Mouse (Mus musculus) megakaryocyte, embryonic 14.5 days (primary cell): ENCODE measurements around the gene Snx33. TPM values are rescaled to one million over a fixed set of nuclear protein-coding genes. Genes with fewer than 3 reads are reported as not detected.
"Not testable (repeated sequence)": the region's sequence is repeated elsewhere in the genome, so short reads cannot be mapped to it uniquely, and the experiment has no call there.

Source experiments
- H3K27me3 ChIP-seq: replicated peaks from 2 replicates; pipeline ENCODE3; 2012; ENCODE audit warnings: inconsistent platforms
- H3K36me3 ChIP-seq: replicated peaks from 2 replicates; pipeline ENCODE3; 2012; ENCODE audit warnings: low read length, inconsistent platforms, mixed read lengths
- H3K4me1 ChIP-seq: 2 replicates; pipeline ENCODE4 v1.6.1; 2012; ENCODE audit warnings: inconsistent platforms
- H3K4me3 ChIP-seq: replicated peaks from 2 replicates; pipeline ENCODE3; 2012; ENCODE audit warnings: moderate library complexity, mild to moderate bottlenecking, inconsistent platforms
- H3K9me3 ChIP-seq: 2 replicates; pipeline ENCODE4 v1.6.1; 2012; ENCODE audit warnings: inconsistent platforms
- FLI1 ChIP-seq: IDR thresholded peaks from 2 replicates; pipeline ENCODE4 v1.6.1; 2012; ENCODE audit warnings: low read length, inconsistent platforms, mixed read lengths
- GATA1 ChIP-seq: IDR thresholded peaks from 3 replicates; pipeline ENCODE4 v1.6.1; 2012; ENCODE audit warnings: mixed read lengths, low read length, inconsistent platforms, borderline replicate concordance
- polyA plus RNA-seq: library from polyadenylated mRNA; stranded (reverse); fragments of >175 nt; gene quantifications from 2 replicates; pipeline ENCODE4 v1.2.3, GENCODE M21; 2012; ENCODE audit warnings: low replicate concordance; ENCODE audit not compliant: insufficient read depth

Gene Snx33
- polyA plus RNA-seq, 1 experiment: 0.19 TPM

DNA sequence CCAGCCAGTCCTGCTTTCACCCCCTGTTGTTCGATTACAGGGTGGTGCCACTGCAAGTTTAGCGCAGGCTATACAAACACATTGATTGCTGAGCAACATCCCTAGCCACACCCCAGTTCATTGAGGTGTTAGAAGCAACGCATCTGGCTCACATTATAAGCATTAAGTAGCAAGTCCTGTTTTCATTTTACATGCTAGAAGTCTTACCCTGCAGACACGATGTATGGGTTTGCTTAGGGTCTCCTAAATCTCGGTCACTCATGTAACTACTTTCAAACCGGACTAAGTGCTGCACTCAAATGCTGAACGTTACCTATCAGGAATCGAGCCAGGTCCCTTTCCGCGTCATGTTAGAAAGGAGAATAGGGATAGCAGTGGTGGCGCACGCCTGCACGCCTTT, 21.6 kb upstream of the Snx33 start:
- H3K9me3 ChIP-seq: no peaks in the 10 kb centered on the region
- H3K36me3 ChIP-seq: no peaks in the 10 kb centered on the region
- H3K4me1 ChIP-seq: peaks cover 17% of the 10 kb centered on the region
- H3K27me3 ChIP-seq: no peaks in the 10 kb centered on the region
- peak overlapping the region; percentile 90 for H3K4me3 ChIP-seq
- TF ChIP-seq GATA1: no peak
- no peak for TF ChIP-seq FLI1

DNA sequence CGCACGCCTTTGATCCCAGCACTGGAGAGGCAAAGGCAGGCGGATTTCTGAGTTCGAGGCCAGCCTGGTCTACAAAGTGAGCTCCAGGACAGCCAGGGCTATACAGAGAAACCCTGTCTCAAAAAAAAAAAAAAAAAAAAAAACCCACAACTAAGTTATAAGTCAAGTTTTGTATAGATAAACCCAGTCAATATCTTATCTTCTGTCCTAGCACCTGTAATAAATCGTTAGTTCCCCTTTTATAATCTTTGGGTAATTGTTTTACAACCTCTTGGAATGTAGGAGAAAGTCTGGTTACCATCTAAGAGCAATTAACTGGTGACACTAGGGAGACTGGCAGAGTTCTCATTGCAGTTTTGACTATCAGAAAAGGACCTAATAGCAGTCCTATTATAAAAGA, 20.5 kb upstream of the Snx33 start:
- H3K4me1 ChIP-seq: peaks cover 17% of the 10 kb centered on the region
- not testable (repeated sequence) for H3K4me3 ChIP-seq, H3K27me3 ChIP-seq, H3K36me3 ChIP-seq, H3K9me3 ChIP-seq

DNA sequence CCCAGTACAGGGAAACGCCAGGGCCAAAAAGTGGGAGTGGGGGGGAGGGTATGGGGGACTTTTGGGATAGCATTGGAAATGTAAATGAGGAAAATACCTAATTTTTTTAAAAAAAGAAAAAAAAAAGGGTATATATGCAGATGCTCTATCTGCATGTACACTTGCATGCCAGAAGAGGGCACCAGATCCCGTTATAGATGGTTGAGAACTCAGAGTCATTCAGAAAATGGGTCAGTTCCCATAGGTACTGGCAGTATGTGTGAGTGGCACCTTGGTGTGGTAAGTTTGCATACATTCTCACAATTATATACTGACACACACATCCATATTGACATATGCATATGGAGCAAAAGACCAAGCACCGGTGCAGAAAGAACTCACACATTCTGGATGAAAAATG, 19.3 kb upstream of the Snx33 start:
- H3K9me3 ChIP-seq, H3K4me3 ChIP-seq, H3K36me3 ChIP-seq, H3K27me3 ChIP-seq: not testable (repeated sequence)
- H3K4me1 ChIP-seq: peaks cover 17% of the 10 kb centered on the region

DNA sequence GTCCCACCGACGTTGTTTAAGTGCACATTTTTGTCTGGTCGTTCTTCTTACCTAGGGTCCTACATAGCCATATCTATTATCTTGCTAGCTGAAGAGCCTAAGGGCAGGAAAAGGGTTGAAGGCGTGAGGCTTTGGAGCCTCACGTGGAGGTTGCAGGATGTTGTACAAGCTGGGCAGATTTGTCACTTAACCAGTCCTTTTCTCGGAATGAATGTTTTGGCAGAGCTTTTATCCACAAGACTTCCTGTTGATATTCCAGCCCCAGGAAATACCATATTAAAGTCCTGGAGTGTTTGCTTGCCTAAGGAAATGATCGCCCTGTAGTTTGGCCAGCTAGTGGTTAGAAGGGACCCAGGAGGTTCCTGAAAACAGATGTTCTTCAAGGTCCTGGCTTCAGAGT, 10.2 kb upstream of the Snx33 start:
- Histone ChIP-seq H3K4me3 (peak overlapping the region; percentile 94), H3K9me3 (peaks cover 6% of the 10 kb centered on the region), H3K36me3 (no peaks in the 10 kb centered on the region), H3K27me3 (peaks cover 3% of the 10 kb centered on the region), H3K4me1 (peaks cover 22% of the 10 kb centered on the region)
- TF ChIP-seq GATA1 (no peak), FLI1 (no peak)

DNA sequence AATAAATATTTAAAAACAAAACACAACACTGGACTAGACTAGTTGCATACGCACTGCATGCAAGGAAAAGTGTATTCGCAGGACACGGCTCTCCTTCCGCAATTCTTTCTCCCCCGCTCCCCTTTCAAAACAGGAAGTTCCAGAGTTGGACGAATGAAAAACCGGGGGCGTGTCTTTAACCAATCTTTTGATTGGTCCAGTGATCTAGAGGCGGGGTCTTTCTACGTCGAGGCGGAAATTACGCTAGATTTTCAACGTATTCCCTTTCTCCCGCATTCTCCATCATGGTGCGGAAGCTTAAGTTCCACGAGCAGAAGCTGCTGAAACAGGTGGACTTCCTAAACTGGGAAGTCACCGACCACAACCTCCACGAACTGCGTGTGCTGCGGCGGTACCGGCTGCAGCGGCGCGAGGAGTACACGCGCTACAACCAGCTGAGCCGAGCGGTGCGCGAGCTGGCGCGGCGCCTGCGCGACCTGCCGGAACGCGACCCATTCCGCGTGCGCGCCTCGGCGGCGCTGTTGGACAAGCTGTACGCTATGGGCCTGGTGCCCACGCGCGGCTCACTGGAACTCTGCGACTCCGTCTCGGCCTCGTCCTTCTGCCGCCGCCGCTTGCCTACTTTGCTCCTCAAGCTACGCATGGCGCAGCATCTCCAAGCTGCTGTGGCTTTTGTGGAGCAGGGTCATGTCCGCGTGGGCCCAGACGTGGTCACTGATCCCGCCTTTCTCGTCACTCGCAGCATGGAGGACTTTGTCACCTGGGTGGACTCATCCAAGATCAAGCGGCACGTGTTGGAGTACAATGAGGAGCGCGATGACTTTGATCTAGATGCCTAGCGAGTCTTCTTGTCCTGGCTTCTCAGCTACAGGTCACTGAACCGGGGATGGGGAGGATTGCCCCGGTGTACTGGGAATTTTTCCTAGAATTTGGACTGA, 9.3 kb upstream of the Snx33 start, which contains the start of gene Imp3:
Imp3 (plus strand) TSS at position 253 of the 938 bp plus-strand sequence.
- Histone ChIP-seq H3K9me3 (peaks cover 6% of the 10 kb centered on the region), H3K4me1 (peaks cover 22% of the 10 kb centered on the region), H3K27me3 (peaks cover under 1% of the 10 kb centered on the region), H3K4me3 (peak within 1 kb of the TSS; percentile 94), H3K36me3 (no peaks in the 10 kb centered on the region)
- TF ChIP-seq GATA1 (no peak), FLI1 (peak; percentile 25; the same call in 1 of the 2 replicates)

DNA sequence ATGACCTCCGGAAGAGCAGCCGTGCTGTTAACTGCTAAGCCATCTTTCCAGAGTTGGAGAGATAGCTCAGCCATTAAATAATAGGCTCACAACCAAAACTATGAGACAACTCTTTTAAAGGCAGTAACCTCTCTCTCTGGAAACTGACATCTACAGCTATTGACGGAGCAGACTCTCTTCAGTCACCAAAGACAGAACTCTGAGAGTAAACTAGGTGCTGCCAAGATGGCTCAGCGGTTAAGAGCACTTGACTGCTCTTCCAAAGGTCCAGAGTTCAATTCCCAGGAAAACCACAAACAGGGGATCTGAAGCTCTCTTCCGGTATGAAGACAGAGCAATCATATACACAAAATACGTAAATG, 8.7 kb upstream of the Snx33 start:
- Histone ChIP-seq H3K36me3 (no peaks in the 10 kb centered on the region), H3K9me3 (peaks cover 6% of the 10 kb centered on the region), H3K4me1 (peaks cover 22% of the 10 kb centered on the region), H3K27me3 (no peaks in the 10 kb centered on the region), H3K4me3 (peak overlapping the region; percentile 94)
- no peak for TF ChIP-seq GATA1
- no peak for TF ChIP-seq FLI1

DNA sequence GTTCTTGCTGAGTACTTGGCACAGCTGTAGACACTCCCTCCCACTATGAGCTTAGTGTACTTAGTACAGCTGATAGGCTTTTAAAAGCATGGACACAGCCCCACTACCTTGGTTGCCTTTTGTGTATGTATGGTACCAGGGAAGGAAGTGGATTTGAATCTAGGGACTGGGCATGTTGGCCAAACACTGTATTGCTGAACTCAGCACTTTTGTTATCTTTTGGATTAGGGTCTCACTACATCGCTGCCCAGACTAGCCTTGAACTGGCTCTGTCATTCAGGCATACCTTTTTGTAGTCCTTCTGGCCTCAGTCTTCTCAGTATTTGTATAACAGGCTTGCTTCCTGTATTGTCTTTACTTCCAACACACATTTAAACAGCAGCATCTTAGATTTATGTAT, 2.4 kb upstream of the Snx33 start:
- H3K36me3 ChIP-seq: peaks cover 4% of the 10 kb centered on the region
- H3K9me3 ChIP-seq: peaks cover 2% of the 10 kb centered on the region
- peaks cover 32% of the 10 kb centered on the region for H3K4me1 ChIP-seq
- TF ChIP-seq FLI1 (no peak), GATA1 (no peak)
- H3K4me3 ChIP-seq: no peak overlapping the region
- peaks cover 49% of the 10 kb centered on the region for H3K27me3 ChIP-seq

DNA sequence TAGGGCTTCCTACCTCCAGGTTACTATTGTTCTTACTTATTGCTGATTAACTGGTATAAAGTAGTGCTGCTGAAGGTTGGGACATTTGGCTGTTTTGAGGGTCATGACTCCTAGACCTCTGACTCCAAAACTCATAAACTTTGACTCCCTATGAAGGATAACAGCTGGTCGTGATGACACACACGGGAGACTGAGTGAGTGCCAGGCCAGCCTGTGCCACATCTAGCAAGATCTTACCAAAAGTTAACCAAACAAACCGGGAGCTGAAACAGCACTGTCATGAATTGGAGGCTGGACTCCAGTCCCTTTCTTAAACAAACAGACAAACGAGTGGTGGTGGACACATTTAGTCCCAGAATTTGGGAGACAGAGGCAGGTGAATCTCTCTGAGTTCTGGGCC, 1.3 kb upstream of the Snx33 start:
- no peak overlapping the region for H3K4me3 ChIP-seq
- H3K4me1 ChIP-seq: peaks cover 43% of the 10 kb centered on the region
- peaks cover 58% of the 10 kb centered on the region for H3K27me3 ChIP-seq
- peaks cover 5% of the 10 kb centered on the region for H3K36me3 ChIP-seq
- H3K9me3 ChIP-seq: no peaks in the 10 kb centered on the region
- TF ChIP-seq FLI1 (no peak), GATA1 (no peak)

DNA sequence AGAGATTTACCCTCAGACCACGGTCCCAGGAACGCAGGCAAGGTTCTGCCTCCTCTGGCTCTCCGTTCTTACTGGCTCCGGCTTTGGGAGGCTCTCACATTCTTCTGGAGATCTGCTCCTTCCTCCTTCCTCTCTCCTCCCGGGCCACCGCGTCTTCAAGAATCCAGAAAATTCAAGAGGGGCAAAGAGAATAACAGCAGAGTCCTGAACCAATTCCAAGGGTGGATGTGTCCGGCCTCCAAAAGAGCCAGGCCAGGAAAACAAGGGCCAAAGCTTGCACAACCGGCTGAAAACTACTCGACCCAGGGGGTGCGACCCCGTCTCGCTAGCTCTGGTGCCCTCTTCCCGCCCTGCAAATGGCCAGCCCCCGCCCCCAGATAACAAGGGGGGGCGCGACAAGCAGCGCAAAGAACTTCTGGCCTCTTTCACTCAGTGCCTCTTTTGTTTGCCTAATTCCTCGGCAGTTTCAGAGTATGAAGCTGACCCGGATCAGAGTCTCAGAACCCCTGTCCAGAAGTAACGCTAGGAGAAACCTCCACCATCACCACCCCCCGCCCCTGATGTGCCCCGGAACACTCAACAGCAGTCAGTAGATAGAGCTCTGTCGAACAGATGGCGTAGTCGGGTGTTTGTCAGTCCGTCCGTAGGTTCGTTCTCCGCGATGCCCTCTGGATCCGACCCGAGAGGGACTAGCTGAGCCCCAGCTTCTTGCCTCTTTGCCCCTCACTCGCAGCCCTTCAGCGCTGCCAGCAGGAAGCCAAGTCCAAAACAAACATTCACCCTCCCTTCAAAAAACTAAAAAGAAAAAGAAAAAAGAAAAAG, 769 bp downstream of the Snx33 start:
- no peak for TF ChIP-seq GATA1
- TF ChIP-seq FLI1: no peak
- H3K36me3 ChIP-seq: peaks cover 5% of the 10 kb centered on the region

DNA sequence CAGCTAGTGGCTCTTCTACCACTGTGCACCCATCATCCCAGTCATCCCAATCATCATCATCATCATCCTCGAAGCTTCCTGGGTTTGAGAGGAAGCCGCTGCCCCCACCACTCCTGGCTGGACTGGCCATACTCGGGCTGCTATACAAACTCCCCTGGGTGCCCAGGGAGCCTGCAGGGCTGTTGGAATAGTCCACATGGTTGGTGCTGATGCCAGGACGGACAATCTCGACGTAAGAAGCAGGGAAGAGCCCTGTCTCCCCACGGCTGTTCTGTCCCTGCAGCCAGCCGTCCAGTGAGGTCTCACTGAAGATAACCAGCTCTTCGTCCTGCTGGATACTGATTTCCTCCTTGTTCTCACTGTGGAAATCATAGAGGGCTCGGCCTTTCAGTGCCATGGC, 1.8 kb downstream of the Snx33 start:
- Histone ChIP-seq H3K4me1 (peaks cover 53% of the 10 kb centered on the region), H3K27me3 (peaks cover 70% of the 10 kb centered on the region), H3K36me3 (peaks cover 11% of the 10 kb centered on the region), H3K9me3 (peaks cover 6% of the 10 kb centered on the region), H3K4me3 (no peak overlapping the region)
- no peak for TF ChIP-seq GATA1
- TF ChIP-seq FLI1: no peak

More for the DNA sequence above, 769 bp downstream of the Snx33 start:
- peaks cover 53% of the 10 kb centered on the region for H3K4me1 ChIP-seq
- peak overlapping the region; percentile 95 for H3K4me3 ChIP-seq
- no peaks in the 10 kb centered on the region for H3K9me3 ChIP-seq
- peaks cover 73% of the 10 kb centered on the region for H3K27me3 ChIP-seq
